Mouse (Mus musculus): ENCODE data around the gene Nxph3. TPM values are rescaled to one million over a fixed set of nuclear protein-coding genes. Genes with fewer than 3 reads are reported as not detected.
"Not testable (repeated sequence)": the region's sequence is repeated elsewhere in the genome, so short reads cannot be mapped to it uniquely, and the experiment has no call there.

The Nxph3 gene
- polyA plus RNA-seq, 2 experiments from 2014 or later: not detected

DNA sequence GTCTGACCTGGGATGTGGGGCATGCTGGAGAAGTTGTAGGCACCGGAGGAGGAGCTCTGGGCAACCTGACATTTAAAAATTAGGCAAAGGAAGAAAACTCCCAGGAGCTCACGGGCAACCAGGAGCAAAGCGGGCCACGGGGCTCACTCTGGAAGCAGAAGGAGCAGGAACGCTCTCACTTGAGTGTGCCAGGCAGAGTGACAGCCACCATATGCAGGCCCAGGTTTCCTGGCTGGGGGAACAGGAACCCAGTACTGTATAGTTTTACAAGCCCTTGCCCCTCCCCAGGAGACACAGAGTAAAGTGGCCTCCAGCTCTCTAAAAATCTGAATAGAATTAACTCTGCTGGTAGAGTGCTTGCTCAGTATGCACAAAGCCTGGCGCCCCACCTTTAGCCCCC, 2.8 kb upstream of the Nxph3 start:
- ATAC-seq: no peak

- no peak for ATAC-seq
Measured at GRCm38 (mm10) chr11:95516491-95516911, 2.1 kb upstream of the Nxph3 start.

- ATAC-seq: no peak
Measured at GRCm38 (mm10) chr11:95515376-95516323, 1.3 kb upstream of the Nxph3 start.

DNA sequence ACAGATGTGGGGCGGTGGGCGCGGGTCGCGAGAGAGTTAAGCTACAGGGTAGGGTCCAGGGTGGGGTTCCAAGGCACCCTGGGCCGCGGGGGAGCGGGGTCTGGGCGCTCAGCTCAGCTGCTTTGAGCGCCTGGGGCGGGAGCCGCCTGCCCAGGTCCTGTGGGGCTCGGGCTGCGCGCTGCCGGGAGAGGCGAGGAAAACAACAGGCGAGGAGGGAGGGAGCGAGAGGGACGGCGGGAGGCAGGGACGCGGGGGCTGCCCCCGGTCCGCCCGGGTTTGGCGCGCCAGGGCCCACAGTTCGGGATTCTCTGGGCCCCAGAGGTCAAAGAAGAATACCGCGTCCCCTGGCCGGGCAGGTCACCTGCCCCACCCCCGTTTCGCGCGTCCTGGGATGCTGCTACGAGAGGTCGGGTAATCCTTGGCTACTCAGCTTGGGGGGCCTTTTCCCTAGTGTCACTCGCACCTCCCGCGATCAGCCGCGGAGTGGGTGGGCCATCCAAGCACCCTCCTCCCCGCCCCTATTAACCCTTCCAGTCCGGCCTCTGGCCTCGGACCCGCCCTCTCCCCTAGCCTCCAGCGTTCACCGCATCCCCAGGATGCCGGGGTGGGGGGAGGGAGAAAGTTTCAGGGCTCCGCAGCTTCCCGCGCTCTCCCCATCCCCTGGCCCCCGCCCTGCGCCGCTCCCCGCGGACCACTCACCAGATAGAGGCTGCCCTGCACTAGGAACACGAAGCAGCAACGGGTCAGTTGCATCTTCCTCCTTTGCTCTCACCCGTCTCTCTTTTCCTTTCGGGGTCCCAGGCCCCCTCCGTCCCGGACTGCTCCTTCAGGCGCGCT, 691 bp downstream of the Nxph3 start:
- no peak for ATAC-seq

GRCm38 (mm10) chr11:95512383-95512782, 2.0 kb downstream of the Nxph3 start:
- no peak for ATAC-seq

GRCm38 (mm10) chr11:95511919-95512318, 2.5 kb downstream of the Nxph3 start:
- ATAC-seq: no peak

- ATAC-seq: no peak
Measured at GRCm38 (mm10) chr11:95510631-95511030, 3.7 kb downstream of the Nxph3 start.

- ATAC-seq: no peak
Measured at GRCm38 (mm10) chr11:95509126-95509717, 5.1 kb downstream of the Nxph3 start.

DNA sequence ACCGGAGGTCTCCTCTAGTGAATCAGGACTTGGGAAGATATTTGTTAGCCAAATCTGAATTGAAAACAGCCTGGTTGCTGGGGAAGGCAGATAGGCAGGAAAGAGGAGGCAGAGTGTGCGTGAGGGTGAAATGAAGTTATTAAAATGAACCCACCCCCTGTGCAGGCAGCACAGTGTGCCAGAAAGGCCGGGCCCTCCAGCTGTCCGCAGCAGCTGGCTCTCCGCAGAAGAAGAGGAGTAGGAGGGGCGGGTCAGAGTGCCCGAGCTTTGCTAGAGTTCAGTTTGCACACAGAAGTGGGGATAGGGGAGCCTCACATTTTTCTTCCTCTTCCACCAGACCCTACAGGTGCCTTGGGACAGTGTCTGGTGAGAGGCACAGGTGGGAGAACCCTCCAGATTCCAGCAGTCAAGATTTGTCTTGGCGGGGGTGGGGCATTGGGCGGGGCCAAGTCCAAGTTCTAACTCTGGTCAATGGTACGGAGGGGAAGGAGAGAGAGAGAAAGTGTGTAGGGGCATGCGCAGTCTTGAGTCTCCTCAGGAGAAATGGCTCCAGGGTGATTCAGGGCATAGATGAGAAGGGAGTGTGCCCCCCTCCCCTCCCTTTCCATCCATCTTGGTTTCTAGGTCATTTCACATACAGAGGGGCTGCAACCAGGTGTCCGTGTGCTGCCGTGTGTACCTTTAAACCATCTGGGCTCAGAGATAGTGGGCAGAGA, 6.0 kb downstream of the Nxph3 start:
- ATAC-seq: no peak

DNA sequence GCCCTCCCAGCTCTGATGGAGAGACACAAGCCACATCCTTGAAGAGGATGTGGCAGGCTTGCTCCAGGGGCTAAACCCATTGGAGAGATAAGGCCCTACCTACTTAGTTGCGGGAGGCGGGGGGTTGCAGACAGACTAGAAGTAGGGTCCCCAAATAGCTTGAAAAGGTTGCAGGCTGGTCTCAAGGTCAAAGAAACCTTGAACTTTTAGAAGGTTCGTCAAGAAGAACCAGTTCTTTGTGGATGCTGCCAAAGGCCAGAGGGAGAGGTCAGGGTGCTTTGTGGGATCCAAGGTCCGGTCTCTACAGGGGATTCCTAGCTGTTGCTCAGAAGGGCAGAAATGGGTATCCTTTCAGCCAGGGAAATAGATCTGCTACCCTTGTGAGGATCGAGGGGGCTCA, 6.6 kb downstream of the Nxph3 start:
- no peak for ATAC-seq

DNA sequence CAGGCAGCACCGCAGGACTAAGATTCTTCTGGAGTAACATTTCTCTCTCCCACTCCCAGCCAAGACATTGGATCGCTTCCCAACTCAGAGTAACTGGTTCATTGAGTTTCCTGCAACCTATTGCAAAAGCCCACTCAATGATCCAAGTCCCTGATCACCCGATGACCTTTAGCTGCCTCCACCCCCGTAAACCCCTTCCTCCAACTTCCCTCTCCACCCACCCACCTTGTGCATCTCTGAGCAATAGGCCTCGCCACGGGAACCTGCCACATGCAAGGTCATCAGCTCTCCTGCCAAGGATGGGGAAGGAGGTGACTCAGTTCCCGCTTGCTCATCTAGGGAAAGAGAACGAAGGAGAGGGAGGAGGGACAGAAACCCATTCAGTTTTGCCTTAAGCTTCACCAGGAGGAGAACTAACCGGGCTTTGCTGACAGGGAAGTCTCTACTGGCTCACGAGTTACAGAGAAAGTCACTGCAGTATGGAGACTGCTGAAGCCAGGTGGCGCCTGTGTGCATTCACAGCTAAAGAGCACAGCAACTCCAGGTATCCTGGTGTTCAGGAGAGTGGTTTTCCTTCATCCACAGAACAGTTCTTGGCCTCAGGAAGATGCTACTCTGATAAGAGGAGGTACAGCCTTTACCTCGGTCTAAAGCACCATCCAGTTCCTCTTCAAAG, 7.2 kb downstream of the Nxph3 start:
- ATAC-seq: no peak

DNA sequence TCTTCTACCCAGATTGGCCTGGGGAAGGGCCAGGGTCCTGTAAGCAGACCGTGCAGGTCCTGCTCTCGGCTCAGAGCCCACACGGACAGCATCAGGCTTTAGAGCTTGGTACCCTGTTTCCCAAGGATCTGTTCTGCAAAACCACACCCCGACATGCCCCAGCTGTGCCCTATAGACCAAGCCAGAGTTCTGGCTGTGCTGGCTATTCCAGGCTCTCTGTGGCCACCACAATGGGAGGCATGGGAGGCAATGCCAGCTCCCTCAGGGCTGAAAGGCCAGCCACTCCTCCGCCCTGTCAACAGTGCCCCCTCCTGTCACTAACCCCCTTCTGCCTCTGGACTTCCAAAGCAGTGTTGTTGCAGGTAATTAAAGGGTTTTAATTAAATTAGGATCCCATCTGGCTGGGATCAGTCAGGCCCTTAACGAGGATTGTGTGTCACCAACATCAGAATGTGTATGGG, 10.1 kb downstream of the Nxph3 start:
- ATAC-seq: no peak

- ATAC-seq: no peak
Measured at GRCm38 (mm10) chr11:95503581-95504180, 10.7 kb downstream of the Nxph3 start.

GRCm38 (mm10) chr11:95501826-95502225, 12.5 kb downstream of the Nxph3 start:
- not testable (repeated sequence) for ATAC-seq

DNA sequence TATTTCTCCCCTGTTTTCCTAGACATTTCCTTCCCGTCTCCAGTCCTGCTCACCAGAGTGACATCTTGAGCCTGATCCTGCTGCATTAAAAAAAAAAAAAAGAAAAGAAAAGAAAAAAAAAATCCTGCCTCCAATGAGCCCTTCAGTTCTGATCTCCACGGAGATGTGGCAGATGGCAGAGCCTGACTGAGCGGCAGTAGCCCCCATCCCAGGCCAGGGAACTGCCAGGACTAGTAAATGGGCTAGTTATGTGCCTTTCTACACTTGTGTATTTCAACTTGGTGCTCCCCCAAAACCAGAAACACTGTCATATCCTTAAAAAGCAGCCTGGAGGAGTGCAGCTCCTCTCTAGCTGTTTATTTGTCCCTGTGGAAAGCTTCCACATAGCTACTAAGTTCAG, 13.5 kb downstream of the Nxph3 start:
- no peak for ATAC-seq

- no peak for ATAC-seq
Measured at GRCm38 (mm10) chr11:95500412-95500811, 14.0 kb downstream of the Nxph3 start.

- no peak for ATAC-seq
Measured at GRCm38 (mm10) chr11:95497921-95498320, 16.4 kb downstream of the Nxph3 start.

GRCm38 (mm10) chr11:95495883-95496282, 18.5 kb downstream of the Nxph3 start:
- ATAC-seq: no peak

- no peak for ATAC-seq
Measured at GRCm38 (mm10) chr11:95494374-95494773, 20.0 kb downstream of the Nxph3 start.

DNA sequence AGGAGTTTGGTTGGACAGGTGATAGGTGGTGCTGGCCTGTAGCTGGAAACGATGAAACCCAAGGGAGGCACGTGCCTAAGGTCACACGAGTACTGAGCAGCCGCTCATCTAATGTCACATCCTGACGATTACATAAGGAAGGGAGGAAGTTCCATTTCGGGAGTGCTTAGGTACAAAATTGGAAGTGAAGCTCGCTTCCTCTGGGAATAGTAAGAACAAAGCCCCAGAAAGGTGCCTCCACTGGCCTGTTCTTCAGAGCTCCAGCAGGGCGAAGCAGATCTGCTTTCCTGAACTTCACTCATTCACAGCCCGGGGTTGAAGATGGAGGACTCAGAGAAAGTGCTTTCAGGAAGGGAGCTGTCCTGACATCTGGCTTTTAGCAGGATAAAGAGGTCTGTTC, 20.4 kb downstream of the Nxph3 start:
- no peak for ATAC-seq

- ATAC-seq: no peak
Measured at GRCm38 (mm10) chr11:95493010-95493409, 21.4 kb downstream of the Nxph3 start.
